Mouse (Mus musculus): ENCODE measurements around the gene Ak2.

The Ak2 gene

GRCm38 (mm10) chr4:129048501-129049305 lies 56.9 kb downstream of the Ak2 start:
- DNase-seq (ENCODE audit: extremely low spot score) = peak; percentile 86

- peak; percentile 33 for DNase-seq (ENCODE audit: extremely low spot score)
Measured at GRCm38 (mm10) chr4:129049306-129050011, 57.7 kb downstream of the Ak2 start.

GRCm38 (mm10) chr4:129050365-129050764 lies 58.6 kb downstream of the Ak2 start:
- no peak for DNase-seq (ENCODE audit: extremely low spot score)

- DNase-seq (ENCODE audit: extremely low spot score) = no peak
Measured at GRCm38 (mm10) chr4:129050901-129051417, 59.2 kb downstream of the Ak2 start.

GRCm38 (mm10) chr4:129051461-129052183 lies 59.9 kb downstream of the Ak2 start:
- DNase-seq (ENCODE audit: extremely low spot score) = no peak

- DNase-seq (ENCODE audit: extremely low spot score) = no peak
Measured at GRCm38 (mm10) chr4:129054757-129055156, 63.0 kb downstream of the Ak2 start.

GRCm38 (mm10) chr4:129055562-129055961 lies 63.8 kb downstream of the Ak2 start:
- DNase-seq (ENCODE audit: extremely low spot score) = no peak

GRCm38 (mm10) chr4:129057533-129058206 lies 65.9 kb downstream of the Ak2 start:
- peak; percentile 97 for DNase-seq (ENCODE audit: extremely low spot score)

GRCm38 (mm10) chr4:129058207-129059092 lies 66.7 kb downstream of the Ak2 start, which contains the start of gene Rnf19b:
Rnf19b (plus strand) TSS chr4:129058271.
- DNase-seq (ENCODE audit: extremely low spot score) = peak; percentile 58

GRCm38 (mm10) chr4:129059125-129059551 lies 67.4 kb downstream of the Ak2 start:
- peak; percentile 29 for DNase-seq (ENCODE audit: extremely low spot score)

- no peak for DNase-seq (ENCODE audit: extremely low spot score)
Measured at GRCm38 (mm10) chr4:129059922-129060321, 68.2 kb downstream of the Ak2 start.

All from embryo, embryonic 9.5 days (tissue).